Mouse (Mus musculus) stomach, postnatal 0 days (tissue): ENCODE results near the gene Muc4.

ENCODE experiments used
- CTCF ChIP-seq: IDR thresholded peaks from 2 replicates; pipeline ENCODE4 v1.5.1; 2016; ENCODE audit warnings: antibody characterized with exemption, low read depth, mild to moderate bottlenecking, moderate library complexity
- EP300 ChIP-seq: optimal IDR thresholded peaks from 2 replicates; pipeline ENCODE3; 2016; ENCODE audit warnings: antibody characterized with exemption

DNA sequence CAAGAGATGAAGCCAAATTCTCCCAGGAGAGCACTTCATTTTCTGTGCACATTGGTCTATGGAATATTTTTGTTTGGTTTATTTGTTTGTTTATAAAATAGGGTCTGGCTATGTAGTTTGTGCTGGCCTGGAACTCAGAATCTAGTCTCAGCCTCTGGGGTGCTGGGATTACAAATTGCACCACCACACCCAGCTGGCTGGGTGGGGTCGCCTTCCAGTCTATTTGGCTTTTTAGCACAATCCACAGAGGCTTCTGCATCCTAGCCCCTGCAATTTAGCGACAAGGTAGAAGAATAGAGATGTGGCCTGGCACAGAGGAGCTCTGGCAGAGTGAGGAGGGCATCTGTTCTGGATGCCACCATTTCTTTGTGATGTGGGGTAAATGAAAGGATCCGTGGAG lies 78.1 kb downstream of the Muc4 start:
- TF ChIP-seq CTCF (no peak), EP300 (no peak)
